Mouse (Mus musculus) heart, postnatal 10 days (tissue): ENCODE results near the gene Hsp90ab1. TPM values are rescaled to one million over a fixed set of nuclear protein-coding genes. Genes with fewer than 3 reads are reported as not detected.

ENCODE experiments used
- DNase-seq, 2 experiments: peaks; one replicate each; pipeline ENCODE4 v3.0.0; 2021
- intact Hi-C: fragments of 180-260 bp; cut with DNase I; formaldehyde crosslinking; loops from one replicate; pipeline ENCODE4 v1.15.1; 2025
- total RNA-seq, 2 experiments: library from RNA; stranded (reverse); gene quantifications; 2 replicates each; pipeline ENCODE4 v1.2.3; 2021

The Hsp90ab1 gene
- 1,000 to 10,000 TPM; 1,000 to 1,054 TPM for total RNA-seq

DNA sequence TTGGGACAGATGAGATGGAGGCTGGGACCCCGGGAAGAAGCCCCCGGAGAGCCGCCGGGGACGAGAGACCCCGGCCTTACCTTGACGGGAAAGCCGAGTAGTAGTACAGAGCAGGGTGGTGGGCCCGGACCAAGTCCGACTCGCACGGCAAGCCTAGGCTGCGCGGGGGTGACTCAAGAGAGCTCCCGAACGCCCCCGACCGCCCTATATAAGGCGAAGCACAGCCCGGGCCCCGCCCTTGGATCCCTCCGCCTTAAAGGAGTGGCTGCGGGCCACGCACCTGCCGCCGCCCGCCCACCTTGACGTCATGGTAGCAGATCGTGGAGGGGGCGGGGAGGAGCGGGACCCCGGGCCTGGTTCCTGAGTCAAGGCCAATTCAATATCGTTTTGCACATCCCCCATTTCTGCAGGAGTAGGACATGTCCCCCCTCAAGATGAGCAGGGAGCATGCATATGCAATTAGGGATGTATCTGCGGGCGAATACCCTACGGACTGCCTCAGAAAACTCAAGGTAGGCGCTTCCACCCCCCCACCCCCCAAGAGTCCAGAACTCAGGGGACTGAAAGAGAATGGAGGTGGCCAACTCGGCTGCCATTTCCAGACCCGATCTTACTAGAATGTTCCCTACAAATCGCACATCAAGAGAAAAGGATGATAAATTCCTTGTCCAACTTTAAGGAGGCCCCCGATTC is at the start of gene Hsp90ab1:
Gene Hsp90ab1 (minus strand): TSS at position 185 of the 693 bp plus-strand sequence.
- peak; percentile 99 for DNase-seq
- intact Hi-C loops = no loop called here

DNA sequence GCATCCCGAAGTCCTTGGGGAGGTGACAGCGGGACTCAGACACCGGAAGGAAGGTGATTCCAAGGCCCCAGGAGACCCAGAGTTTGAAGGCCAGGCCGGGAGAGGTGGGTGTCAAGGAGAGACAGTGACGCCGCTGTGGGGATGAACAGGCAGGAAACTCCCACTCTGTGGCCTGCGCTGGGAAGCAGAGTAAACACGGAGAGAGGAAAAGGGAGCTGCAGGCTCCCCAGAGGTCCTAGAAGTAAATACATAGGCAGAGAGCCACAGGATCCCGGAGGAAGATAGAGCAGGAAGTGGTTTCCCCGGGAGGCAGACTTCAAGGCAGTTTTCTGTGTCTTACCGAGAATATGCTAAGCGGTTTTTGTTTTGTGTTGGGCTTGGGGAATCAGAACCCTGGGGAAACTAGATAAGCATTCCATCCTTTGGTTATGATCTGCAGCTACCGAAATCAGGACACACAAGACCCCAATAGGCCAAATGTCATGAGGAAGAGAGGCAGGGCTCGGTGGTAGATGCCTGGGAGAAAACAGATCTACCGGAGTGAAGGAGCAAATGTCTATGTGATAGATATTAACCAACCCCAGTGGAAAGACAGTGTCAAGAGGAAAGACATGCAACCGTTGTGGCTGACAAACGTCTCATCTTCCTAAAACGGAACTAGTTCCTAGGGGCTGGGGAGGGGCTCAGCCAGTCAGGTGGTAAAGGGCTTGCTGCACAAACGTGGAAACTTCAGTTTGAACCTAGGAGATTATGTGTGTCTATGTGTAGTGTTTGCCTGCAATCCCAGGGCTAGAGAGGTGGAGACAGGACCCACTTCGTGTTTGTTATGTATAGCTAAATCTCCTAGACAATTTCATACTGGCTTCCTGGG is 46.5 kb upstream of the Hsp90ab1 start:
- peak; percentile 60 to 61 for DNase-seq
- intact Hi-C loops = loop anchor here (2.0 kb wide), 1 partner anchor 23 kb away; no protein-coding TSS in a partner anchor

DNA sequence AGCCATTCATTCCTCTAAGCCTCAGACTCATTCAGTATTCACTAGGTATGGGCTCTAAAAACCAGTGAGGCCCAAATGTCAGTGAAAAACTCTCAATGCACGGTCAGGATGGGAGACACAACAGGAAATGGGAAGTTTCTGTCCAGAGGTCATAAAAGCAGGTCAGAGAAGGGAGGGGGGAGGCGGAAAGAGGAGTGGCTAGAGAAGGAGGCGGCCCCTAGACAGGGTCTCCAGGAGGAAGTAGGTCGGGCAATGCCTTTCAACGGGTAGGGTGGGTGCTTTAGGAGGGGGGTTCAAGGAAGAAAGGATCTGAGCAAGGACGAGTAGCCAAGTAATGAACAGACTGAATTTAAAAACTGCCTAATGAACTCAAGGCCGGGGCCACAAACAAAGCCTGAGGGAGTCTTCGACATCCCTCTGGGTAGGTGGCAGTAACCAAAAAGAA is 45.9 kb upstream of the Hsp90ab1 start:
- DNase-seq = peak; percentile 64 to 70
- intact Hi-C loops = loop anchor here (2.0 kb wide), 1 partner anchor 22 kb away; no protein-coding TSS in a partner anchor

DNA sequence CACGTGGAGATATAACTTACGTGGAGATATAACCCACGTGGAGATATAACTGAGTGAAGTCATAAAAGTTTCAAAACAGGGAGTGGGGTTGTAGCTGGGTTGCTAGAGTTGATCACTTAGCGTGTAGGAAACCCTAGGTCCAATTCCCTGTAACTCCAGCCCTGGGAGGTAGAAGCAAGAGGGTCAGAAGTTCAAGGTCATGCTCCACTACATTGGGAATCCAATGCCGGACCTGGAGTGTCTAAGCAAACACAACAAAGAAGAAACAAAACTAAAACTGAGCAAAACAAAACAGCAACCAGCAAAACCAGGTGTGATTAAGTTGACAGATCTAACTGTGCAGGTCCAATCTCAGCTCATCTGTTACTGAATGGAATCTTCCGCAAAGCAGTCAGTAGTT is 44.6 kb upstream of the Hsp90ab1 start:
- intact Hi-C loops = loop anchor here (2.0 kb wide), 1 partner anchor 21 kb away; no protein-coding TSS in a partner anchor
- no peak for DNase-seq

DNA sequence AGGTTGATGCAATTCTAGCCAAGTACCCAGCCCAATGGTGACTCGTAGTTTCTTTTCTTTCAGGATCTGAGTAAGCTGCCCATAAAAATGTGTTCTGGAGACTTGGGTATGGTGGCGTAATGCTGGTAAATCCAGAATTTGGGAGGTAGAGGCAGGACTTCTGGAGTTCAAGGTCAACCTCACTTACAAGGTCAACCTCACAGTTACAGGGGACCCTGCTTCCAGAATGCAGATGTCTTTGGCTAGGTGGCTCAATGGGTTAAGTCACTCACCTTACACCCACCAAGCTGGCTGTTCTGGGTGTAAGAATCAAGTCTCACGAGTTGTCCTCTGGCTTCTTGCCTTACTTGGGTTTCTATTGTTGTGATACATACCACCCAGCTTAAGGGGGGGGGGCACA is 43.6 kb upstream of the Hsp90ab1 start:
- DNase-seq = no peak
- intact Hi-C loops = no loop called here

DNA sequence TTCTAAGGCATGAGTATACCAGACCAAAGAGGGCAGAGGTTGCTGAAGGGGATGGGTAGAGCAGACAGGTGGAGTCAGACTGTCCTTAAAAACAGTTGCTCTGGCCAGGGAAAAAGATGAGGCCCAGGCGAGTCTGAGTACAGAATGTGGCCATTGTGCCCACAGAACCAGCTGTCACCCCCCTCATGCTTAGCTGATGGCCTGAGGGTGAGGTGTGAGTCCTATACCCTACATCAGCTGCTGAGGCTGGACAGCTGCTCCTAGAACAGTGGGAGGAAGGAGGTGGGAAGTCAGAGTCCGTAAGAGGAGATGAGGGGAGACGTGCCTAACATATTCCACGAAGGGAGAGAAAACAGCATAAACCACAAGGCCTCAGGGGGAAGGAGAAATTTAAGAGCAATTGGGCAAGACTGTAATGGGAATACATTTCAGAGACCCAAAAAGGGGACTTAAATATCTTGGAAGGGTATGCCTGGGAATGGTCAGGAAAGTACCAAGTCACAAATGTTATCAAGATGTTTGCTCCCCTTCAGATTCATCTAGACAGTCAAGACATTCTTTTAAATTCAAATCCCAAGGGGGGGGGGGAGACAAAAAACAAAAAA is 43.1 kb upstream of the Hsp90ab1 start:
- DNase-seq = no peak
- intact Hi-C loops = no loop called here

DNA sequence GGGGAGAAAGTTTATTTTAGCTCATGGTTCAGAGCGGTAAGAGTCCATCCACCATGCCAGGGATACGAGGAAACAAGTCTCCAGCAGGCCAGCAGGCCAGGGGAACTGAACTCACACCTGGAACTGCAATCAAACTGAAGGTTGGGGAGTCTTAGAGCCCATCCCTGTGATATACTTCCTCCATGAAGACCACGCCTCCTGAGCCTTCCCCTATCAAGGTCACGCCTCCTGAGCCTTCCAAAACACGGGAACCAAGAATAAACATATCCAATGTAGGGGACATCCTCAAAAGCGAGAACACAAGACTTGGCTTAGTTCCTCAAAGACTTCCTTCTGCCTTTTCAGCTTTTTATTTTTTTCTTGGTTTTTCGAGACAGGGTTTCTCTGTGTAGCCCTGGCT is 39.9 kb upstream of the Hsp90ab1 start:
- intact Hi-C loops = no loop called here
- DNase-seq = peak in 1 of 2 experiments; percentile 20

DNA sequence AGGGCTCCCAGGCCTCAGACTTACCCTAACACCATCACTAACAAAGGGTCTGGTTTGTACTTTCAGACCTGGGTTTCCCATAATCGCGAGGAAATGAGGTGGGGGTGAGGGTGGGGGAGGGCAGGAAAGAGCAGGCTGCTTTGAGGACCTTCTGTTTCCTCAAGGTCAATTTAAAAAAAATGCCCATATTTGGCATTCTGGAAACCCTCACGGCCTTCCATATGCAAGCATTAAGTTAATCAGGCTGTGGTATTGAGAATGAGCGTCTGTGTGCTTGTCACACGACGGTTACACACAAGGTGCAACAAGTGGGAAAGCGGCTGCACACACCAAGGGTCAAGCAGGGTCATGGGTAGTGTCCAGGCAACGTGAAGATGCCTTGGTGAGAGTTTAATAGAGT is 38.9 kb upstream of the Hsp90ab1 start:
- intact Hi-C loops = no loop called here
- DNase-seq = no peak

DNA sequence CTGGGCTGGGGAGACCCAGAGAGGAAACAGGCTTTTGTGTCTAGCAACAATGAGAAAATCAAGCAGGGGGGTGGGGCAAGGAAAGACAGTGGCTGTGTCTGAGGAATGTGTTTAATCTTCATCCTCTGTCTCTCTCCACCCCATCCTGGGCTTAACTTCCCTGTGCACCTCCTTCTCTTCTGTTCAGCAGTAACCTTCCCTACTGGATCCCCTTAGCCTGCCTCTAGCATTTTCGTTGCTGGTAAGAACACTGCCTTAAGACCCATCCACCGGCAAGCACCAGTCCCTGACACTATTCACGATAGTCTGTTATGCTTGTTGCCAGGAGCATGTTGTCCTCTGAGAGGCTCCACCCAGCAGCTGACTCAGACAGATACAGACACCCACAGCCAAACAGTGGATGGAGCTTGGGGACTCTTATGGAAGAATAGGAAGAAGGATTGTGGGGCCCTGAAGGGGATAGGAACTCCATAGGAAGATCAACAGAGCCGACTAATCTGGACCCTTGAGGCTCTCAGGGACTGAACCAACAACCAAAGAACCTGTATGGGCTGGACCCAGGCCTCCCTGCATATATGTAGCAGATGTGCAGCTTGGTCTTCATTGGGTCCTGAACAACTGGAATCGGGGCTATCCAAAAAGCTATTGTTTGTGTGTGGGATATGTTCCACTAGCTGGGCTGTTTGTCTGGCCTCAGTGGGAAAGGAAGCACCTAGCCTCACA is 37.2 kb upstream of the Hsp90ab1 start:
- intact Hi-C loops = no loop called here
- peak; percentile 61 to 62 for DNase-seq

DNA sequence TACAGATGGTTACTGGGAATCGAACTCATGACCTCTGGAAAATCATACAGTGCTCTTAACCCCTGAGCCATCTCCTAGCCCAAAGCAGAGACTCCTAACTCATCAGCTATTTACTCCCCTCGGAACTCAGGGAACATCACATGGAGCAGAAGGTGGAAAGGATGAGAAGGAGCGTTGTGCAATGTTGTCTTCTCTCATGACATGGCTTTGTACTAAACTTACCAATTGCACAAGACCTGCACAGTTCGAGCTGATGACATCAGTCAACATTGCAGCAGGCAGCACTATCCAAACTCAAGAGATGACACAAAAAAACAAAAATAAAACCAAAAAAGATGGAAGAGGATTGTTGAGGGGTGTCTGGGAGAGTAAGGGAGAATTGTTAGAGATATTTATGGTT is 35.3 kb upstream of the Hsp90ab1 start:
- intact Hi-C loops = no loop called here
- no peak for DNase-seq

DNA sequence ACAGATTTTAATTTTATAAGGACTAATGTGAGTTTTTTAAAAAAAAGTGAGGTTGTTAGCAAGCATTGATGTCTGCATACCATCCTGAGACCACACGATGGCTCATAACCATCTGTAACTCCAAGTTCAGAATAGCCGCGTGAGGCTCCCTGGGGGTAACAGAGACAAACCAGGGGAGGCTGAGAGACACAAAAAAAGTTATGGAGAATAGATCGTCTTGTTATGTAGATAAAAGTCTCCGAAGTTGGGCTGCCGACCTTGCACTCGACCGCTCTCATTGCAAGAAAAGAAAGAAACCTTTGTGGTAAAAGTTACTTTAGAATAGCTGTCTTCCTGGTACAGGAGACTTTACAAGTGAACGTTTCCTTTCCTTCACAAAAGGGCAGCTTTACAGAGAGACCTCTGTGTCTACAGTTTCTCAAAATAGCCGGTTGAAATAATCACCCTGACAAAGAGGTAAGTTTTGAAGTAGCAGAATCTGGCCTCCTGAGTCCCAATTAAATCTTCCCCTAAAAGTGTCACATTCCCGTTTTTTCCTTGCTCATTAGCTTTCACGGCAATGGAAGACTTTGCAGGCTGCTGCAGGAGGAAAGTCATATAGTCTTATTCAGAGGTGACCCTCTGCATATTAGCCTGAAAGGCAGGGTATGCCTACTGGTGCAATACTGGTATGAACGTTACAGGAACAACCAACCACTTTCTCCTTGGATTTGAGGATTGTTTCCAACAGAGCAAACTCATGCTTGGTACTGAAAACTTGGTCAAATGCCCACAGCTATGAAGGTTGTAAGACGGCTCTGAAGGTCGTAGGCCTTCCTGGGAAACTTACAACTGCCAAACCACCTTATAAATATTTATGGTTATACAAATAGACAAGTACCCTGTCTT is 34.2 kb upstream of the Hsp90ab1 start:
- DNase-seq = no peak
- intact Hi-C loops = no loop called here

DNA sequence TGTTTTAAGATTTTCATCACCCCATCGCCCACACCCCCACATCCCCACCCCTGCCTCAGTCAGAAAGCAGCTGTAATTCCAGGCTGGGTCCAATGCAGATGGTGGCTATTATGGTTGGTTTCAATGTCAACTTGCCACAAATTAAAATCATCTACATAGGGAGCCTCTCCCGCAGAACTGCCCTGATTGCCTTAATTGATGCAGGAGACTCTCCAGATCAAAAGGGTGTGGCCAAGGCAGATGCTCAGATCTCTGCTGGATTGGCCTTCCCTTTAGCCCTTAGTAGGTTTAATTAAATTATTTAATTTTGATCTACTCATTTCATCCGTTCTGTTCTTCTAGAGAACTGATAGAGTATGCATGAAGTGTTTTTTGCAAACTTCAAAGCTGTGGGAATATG is 29.9 kb upstream of the Hsp90ab1 start:
- DNase-seq = no peak
- intact Hi-C loops = no loop called here

DNA sequence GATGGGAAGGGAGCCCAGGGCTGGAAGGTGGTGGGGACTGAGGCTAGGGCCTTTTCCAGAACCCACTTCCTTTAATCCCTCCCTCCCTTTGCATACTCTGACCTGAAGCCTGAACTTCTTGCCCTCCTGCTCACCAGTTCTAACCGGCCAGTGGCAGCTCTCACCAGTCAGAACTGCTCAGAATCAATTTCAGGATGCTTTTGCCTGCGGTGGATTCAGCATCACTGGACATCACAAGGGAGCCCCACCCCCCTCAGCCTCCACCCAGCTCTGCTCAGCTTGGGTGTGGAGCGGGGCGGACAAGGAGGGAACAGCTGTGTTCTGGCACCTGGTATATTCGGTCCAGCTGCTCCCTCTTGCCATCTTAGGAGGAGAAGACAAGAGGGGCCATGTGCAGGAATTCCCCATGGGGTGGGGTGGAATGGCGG is 28.8 kb upstream of the Hsp90ab1 start, which contains the start of gene Mymx:
Gene Mymx (minus strand): TSS at position 226 of the 428 bp plus-strand sequence.
- intact Hi-C loops = no loop called here
- DNase-seq = peak in 1 of 2 experiments; percentile 30

DNA sequence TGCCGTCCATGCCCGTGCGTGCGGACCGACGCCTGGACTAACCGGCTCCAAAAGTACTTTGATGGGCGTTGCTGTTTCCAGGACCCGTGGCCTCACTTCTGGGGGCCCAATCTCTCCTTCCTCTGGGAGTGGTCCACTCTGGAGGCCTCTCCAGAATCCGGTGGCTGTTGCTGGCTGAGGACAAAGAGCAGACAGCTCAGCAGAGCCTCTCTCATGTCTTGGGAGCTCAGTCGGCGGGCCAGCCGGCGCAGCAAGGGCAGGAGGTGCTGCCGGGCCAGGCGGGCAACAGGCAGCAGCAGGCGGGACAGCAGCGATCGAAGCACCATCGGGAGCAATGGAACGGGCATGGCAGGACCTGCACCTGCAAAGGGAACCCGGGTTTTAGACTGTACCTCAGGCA is 28.3 kb upstream of the Hsp90ab1 start:
- intact Hi-C loops = no loop called here
- no peak for DNase-seq

DNA sequence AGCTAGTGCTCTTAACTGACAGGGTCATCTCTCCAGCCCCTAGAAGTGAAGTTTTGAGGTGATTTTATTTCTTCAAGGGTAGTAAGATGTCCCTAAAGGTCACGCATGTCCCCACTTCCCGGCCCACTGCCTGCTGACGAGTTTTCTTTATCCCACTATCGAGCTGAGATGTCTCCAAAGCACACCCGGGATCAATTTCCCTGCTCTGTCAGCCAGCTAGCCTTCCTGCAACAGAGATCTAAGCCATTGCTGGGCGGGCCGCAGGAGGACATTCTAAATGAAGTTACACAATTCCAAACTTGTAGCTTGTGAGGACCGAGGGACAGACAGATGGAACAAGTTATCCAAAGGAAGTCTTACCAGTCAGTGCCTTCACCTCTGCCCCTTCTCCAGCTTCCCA is 27.2 kb upstream of the Hsp90ab1 start:
- intact Hi-C loops = no loop called here
- no peak for DNase-seq

DNA sequence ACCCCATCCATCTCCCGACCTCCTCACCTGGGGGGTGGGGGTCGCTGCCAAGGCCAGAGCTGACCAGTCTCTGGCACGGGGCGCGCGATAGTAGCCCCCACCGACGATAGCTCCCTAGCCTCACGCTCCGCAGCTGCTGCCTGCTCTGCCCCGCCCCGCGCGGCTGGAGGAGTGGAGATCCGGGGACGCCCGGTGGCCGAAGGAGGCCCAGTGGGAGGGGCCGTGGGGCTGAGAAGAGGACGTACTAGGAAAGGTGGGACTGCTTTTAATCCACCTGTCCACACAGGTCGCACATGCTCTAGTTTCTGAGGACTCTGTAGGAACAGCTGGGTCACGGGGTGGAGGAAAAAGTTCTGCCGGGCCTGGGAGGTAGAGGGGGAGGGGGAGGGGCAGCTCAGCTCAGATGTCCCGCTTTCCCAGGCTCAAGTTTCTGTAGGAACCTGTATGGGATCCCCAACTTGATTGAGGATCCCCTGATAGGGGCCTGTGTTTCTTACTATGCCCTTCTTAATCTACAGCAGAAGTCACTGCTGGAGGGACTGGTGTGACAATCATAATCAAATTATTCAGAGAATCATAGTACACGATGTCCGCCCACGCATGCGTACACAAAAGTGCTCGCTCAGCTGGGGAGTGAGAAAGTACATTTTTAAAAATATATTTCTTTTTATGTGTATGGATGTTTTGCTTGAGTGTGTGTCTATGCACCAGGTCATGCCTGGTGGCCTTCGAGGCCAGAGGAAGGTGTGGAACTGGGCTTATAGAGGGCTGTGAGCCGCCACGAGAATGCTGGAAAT is 26.6 kb upstream of the Hsp90ab1 start, which contains the start of gene Slc29a1:
Gene Slc29a1 (minus strand): TSS at position 161 of the 797 bp plus-strand sequence.
- peak; percentile 75 to 81 for DNase-seq
- intact Hi-C loops = no loop called here

DNA sequence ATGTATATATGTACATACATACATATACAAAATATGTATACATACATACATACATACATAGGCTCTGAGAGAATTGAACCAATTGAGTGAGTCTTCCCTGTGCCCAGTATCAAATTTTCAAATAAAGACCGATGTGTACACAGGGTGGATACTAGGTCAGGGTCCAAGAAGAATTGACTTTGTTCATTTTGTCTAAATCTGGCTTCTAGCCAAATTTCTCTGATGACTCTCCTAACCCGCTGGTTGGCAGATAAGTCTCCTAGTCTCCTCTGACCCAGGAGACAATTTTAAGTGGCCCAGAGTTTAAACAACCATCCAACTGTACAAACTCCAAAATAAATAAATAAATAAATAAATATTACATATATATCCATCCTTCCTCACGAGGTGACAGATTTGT is 25.8 kb upstream of the Hsp90ab1 start:
- no peak for DNase-seq
- intact Hi-C loops = no loop called here

DNA sequence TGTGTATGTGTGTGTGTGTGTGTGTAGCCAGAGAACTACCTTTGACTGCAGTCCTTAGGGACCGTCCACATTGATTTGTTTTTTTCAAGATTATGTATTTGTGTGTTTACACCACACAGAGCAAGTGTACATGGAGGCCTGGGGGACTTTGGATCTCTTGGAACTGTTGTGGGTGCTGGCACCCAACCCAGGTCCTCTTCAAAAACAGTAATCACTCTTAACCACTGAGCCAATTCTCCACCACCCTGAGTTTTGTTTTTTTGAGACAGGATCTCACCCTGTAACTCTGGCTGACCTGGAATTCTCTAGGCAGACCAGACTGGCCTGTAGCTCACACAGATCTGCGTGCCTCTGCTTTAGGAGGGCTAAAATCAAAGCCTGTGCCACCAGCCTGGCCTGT is 25.3 kb upstream of the Hsp90ab1 start:
- DNase-seq = no peak
- intact Hi-C loops = no loop called here
